Mouse (Mus musculus) neural tube, embryonic 13.5 days (tissue): ENCODE measurements around the gene Mrpl45. TPM values are rescaled to one million over a fixed set of nuclear protein-coding genes. Genes with fewer than 3 reads are reported as not detected.
"Not testable (repeated sequence)": the region's sequence is repeated elsewhere in the genome, so short reads cannot be mapped to it uniquely, and the experiment has no call there.

Source experiments
- ATAC-seq: fragments of 200-750 bp; cut with Nextera tagmentation; 2 replicates; pipeline ENCODE4 v1.8.0; 2017; ENCODE audit warnings: low read depth, mild to moderate bottlenecking, moderate TSS enrichment, moderate library complexity
- H3K27ac ChIP-seq: fragments of 300-500 bp; sonication (generic); replicated peaks from 2 replicates; pipeline ENCODE4 v1.5.1; 2015; ENCODE audit warnings: moderate library complexity, mild to moderate bottlenecking, inconsistent platforms
- H3K27me3 ChIP-seq: fragments of 300-500 bp; sonication (generic); 2 replicates; pipeline ENCODE4 v1.6.1; 2015; ENCODE audit warnings: mild to moderate bottlenecking, inconsistent platforms
- H3K36me3 ChIP-seq: fragments of 300-500 bp; sonication (generic); 2 replicates; pipeline ENCODE4 v1.6.1; 2015; ENCODE audit warnings: mild to moderate bottlenecking, inconsistent platforms
- H3K4me1 ChIP-seq: fragments of 300-500 bp; sonication (generic); replicated peaks from 2 replicates; pipeline ENCODE4 v1.6.1; 2015; ENCODE audit warnings: inconsistent platforms
- H3K4me2 ChIP-seq: fragments of 300-500 bp; sonication (generic); 2 replicates; pipeline ENCODE4 v1.6.1; 2015; ENCODE audit warnings: inconsistent platforms, mild to moderate bottlenecking, moderate library complexity
- H3K4me3 ChIP-seq: fragments of 300-500 bp; sonication (generic); 2 replicates; pipeline ENCODE4 v1.5.1; 2015; ENCODE audit warnings: mild to moderate bottlenecking, inconsistent platforms
- H3K9ac ChIP-seq: fragments of 300-500 bp; sonication (generic); 2 replicates; pipeline ENCODE4 v1.6.1; 2015; ENCODE audit warnings: moderate library complexity, mild to moderate bottlenecking, inconsistent platforms
- H3K9me3 ChIP-seq: fragments of 300-500 bp; sonication (generic); 2 replicates; pipeline ENCODE4 v1.6.1; 2016; ENCODE audit warnings: inconsistent platforms
- WGBS: fragments of 180-500 bp; shearing (Covaris S2); methylation state at CpG from one replicate; pipeline ENCODE4 v1.1.7; 2015; 5-methylcytosine and 5-hydroxymethylcytosine counted together
- polyA plus RNA-seq: library from polyadenylated mRNA; unstranded; fragments of >200 nt; fragmentation: Nextera tagmentation; extraction: Ambion mirVana; gene quantifications from 2 replicates; pipeline ENCODE4 v1.2.1, GENCODE M21; 2015

Mrpl45 gene
- polyA plus RNA-seq, 1 experiment from 2014 or later = 43.8 TPM

DNA sequence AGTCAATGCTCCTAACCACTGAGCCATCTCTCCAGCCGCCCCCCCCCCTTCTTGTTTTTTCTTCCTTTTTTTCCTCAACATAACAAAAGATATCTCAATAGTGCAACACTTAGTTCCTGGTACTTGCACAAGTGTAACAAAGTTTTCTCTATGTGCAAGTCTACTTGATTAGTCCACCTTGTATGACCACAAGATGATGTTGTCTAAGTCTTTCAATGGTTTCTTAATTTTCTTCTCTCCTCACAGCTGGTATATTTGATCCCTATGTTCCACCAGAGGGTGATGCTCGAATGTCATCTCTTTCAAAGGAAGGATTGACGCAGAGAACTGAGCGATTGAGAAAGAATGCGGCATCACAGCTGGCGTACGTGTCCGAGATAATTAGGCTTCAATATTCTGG is 5.7 kb downstream of the Mrpl45 start:
- H3K4me1 ChIP-seq = peaks cover 7% of the 10 kb centered on the region

DNA sequence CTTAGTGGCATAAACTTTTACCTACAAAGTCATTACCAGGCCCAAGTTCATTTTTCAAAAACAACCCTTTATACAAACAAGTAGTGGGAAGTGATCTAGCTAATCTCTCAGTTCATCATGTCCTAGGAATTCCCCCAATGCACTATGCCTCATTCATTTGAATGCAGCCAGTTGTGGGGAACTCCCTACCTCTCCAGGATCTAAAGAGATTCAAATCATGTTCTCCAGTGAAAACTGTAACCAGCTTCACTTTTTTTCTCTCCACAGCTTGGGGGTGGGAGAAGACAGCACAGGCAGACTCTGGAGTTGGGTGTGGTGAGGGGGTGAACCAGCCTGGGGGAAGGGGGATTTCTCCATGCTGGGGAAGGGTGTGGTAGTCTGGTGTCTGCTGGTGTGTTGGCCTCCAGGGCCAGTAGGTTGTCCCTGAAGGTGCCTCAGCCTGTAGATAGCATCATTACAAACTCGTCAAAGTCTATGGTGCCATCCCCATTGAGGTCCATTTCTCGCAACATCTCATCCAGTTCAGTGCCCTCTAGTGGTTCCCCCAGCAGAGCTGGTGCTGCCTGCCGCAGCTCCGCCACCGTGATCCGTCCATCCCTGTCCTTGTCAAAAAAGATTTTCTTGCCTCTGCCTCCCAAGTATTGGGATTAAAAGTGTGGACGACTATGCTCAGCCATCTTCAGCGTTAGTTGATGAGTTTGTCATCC is 6.5 kb downstream of the Mrpl45 start:
- not testable (repeated sequence) for ATAC-seq

More for the DNA sequence above, 5.7 kb downstream of the Mrpl45 start:
- no peak overlapping the region for H3K4me3 ChIP-seq
- H3K9ac ChIP-seq = no peak overlapping the region
- no peak overlapping the region for H3K27ac ChIP-seq
- no peaks in the 10 kb centered on the region for H3K9me3 ChIP-seq
- H3K27me3 ChIP-seq = no peaks in the 10 kb centered on the region
- WGBS = 96% methylated on average over 8 of the region's 8 CpGs
- no peak overlapping the region for H3K4me2 ChIP-seq
- no peak for ATAC-seq
- H3K36me3 ChIP-seq = peaks cover 44% of the 10 kb centered on the region

DNA sequence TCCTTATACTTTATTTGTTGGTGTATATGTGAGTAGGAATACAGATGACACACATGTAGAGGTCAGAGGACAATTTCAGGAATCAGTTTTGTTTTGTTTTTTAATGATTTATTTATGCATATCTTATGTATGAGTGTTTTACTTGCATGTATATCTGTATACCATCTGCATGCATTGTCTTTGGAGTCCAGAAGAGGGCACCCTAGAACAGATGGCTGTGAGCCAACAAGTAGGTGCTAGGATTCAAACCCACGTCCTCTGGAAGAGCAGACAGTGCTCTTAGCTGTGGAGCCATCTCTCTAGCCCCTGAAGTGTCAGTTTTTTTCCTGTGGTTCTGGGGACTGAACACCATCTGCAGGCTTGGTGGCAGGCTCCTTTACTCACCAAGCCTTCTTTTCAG is 9.7 kb downstream of the Mrpl45 start:
- H3K9me3 ChIP-seq = no peaks in the 10 kb centered on the region
- H3K27ac ChIP-seq = no peak overlapping the region
- WGBS = 74% methylated on average over 1 of the region's 1 CpGs
- no peak for ATAC-seq
- no peaks in the 10 kb centered on the region for H3K4me1 ChIP-seq
- H3K4me2 ChIP-seq = no peak overlapping the region
- no peak overlapping the region for H3K9ac ChIP-seq
- H3K36me3 ChIP-seq = peaks cover 72% of the 10 kb centered on the region
- H3K4me3 ChIP-seq = no peak overlapping the region
- no peaks in the 10 kb centered on the region for H3K27me3 ChIP-seq

More for the DNA sequence above, 6.5 kb downstream of the Mrpl45 start:
- not testable (repeated sequence) for H3K4me3 ChIP-seq, H3K27me3 ChIP-seq, H3K4me1 ChIP-seq, H3K4me2 ChIP-seq, H3K9ac ChIP-seq, H3K27ac ChIP-seq, H3K9me3 ChIP-seq
- 81% methylated on average over 8 of the region's 8 CpGs for WGBS
- H3K36me3 ChIP-seq = peaks cover 53% of the 10 kb centered on the region

DNA sequence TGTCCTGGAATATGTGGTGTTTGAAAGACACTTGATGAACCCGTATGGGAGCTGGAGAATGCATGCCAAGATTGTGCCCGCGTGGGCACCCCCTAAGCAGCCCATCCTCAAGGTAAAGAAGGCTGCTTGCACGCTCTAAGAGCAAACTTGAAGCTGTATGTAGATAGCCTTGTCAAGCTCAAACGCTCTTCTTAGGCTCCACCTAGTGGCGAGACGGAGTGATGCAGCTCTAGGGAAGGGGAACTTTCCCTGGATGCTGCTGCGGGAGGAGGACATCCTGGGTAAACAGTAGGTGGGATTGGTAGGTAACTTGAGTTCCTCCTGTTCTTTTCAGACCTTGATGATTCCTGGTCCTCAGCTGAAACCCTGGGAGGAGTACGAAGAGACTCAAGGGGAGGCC is 12.6 kb downstream of the Mrpl45 start:
- no peaks in the 10 kb centered on the region for H3K9me3 ChIP-seq
- no peaks in the 10 kb centered on the region for H3K27me3 ChIP-seq
- no peak for ATAC-seq
- H3K27ac ChIP-seq = no peak overlapping the region
- H3K4me3 ChIP-seq = no peak overlapping the region
- H3K36me3 ChIP-seq = peaks cover 61% of the 10 kb centered on the region
- H3K4me2 ChIP-seq = no peak overlapping the region
- 0 out of 2 replicates have a peak, but pooled peaks cover 14% of the 10 kb centered on the region for H3K4me1 ChIP-seq
- 27% methylated on average over 9 of the region's 9 CpGs for WGBS
- no peak overlapping the region for H3K9ac ChIP-seq

- 93% methylated on average over 1 of the region's 1 CpGs for WGBS
These were observed 14.8 kb downstream of the Mrpl45 start for GRCm38 (mm10) chr11:97330315-97330714.

DNA sequence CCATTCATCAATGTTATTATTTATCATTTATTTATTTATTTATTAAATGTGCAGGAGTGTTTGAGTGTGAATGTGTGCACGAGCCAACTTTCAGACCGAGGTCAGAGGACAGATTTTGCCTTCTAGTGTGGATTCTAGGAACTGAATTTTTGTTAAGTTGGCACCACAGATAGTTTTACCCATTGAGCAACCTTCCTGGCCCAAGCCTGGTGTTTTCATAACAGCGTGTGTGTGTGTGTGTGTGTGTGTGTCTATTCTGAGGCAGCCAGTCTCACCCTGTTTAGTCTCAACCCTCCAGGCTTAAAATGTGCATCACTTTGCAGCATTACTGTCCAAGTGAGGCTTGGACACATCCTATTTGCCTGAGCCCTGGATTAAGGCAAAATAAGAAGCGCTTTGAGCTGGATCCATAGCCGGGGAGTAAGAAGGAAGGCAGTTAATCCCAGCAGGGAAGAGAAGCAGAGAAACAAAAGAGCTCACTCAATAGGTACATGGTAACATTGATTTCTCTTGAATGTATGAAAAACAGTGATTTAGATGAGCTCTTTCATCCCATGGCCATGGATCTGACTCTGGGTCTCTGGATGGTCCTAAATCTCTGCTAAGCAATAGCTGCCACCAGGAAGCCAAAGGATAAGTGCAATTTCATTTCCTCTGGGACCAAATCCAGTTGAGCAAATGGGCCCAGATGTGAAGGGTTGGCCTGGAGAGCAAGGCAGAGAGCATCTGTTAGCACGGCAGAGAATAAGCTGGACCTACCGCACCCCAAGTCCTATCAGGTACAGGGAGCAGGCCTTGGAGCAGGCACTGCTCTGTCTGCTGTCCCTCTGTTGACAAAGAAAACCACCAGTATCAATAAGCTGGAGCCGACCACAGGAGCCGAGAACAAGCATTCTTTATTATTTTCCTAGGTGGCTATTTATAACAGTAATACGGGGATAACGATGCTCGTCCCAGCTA is 16.0 kb downstream of the Mrpl45 start:
- H3K36me3 ChIP-seq = peaks cover 34% of the 10 kb centered on the region
- ATAC-seq = no peak
- H3K4me3 ChIP-seq = no peak overlapping the region
- WGBS = 71% methylated on average over 12 of the region's 12 CpGs
- no peaks in the 10 kb centered on the region for H3K9me3 ChIP-seq
- 0 out of 2 replicates have a peak, but pooled peaks cover 14% of the 10 kb centered on the region for H3K4me1 ChIP-seq
- no peaks in the 10 kb centered on the region for H3K27me3 ChIP-seq
- 0 out of 2 replicates have a peak overlapping the region, but pooled peaks have one; percentile 2 for H3K9ac ChIP-seq
- H3K4me2 ChIP-seq = no peak overlapping the region
- H3K27ac ChIP-seq = no peak overlapping the region

More at GRCm38 (mm10) chr11:97330315-97330714, 14.8 kb downstream of the Mrpl45 start:
- no peaks in the 10 kb centered on the region for H3K9me3 ChIP-seq
- no peak overlapping the region for H3K4me3 ChIP-seq
- H3K36me3 ChIP-seq = peaks cover 46% of the 10 kb centered on the region
- H3K27me3 ChIP-seq = no peaks in the 10 kb centered on the region
- no peak for ATAC-seq
- no peak overlapping the region for H3K27ac ChIP-seq
- no peak overlapping the region for H3K4me2 ChIP-seq
- no peak overlapping the region for H3K9ac ChIP-seq
- 0 out of 2 replicates have a peak, but pooled peaks cover 14% of the 10 kb centered on the region for H3K4me1 ChIP-seq

DNA sequence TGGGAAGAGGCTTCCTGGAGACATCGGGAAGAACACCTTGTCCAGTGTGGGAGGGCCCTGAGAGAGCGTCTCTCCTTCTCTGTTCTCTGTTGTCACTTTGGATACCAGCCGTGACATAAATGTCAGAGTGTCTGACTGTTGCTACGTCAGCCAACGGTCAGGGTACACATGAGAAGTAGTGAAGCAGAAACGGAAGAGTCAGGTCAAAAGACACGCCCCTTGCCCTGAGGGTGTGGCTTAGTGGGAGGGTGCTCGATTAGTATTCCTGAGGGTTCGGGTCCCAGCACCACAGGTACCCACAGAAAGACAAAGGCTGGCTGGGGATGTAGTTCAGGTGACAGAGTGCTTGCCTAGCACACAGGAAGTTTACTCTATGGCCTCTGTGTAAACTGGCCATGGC is 17.5 kb downstream of the Mrpl45 start:
- Histone ChIP-seq H3K4me3 (no peak overlapping the region), H3K27me3 (0 out of 2 replicates have a peak, but pooled peaks cover 2% of the 10 kb centered on the region), H3K27ac (no peak overlapping the region), H3K9ac (no peak overlapping the region), H3K36me3 (peaks cover 25% of the 10 kb centered on the region), H3K4me2 (no peak overlapping the region), H3K4me1 (0 out of 2 replicates have a peak, but pooled peaks cover 15% of the 10 kb centered on the region), H3K9me3 (no peaks in the 10 kb centered on the region)
- ATAC-seq = no peak
- 49% methylated on average over 9 of the region's 9 CpGs for WGBS

GRCm38 (mm10) chr11:97333896-97334295 is 18.4 kb downstream of the Mrpl45 start:
- H3K27ac ChIP-seq = no peak overlapping the region
- no peak overlapping the region for H3K9ac ChIP-seq
- 66% methylated on average over 1 of the region's 1 CpGs for WGBS
- peaks cover 24% of the 10 kb centered on the region for H3K4me1 ChIP-seq
- H3K4me3 ChIP-seq = no peak overlapping the region
- no peak for ATAC-seq
- no peaks in the 10 kb centered on the region for H3K9me3 ChIP-seq
- H3K27me3 ChIP-seq = 0 out of 2 replicates have a peak, but pooled peaks cover 3% of the 10 kb centered on the region
- H3K36me3 ChIP-seq = peaks cover 18% of the 10 kb centered on the region
- H3K4me2 ChIP-seq = no peak overlapping the region

GRCm38 (mm10) chr11:97334400-97334799 is 18.9 kb downstream of the Mrpl45 start:
- Histone ChIP-seq H3K9ac (no peak overlapping the region), H3K4me2 (no peak overlapping the region), H3K27ac (no peak overlapping the region), H3K27me3 (0 out of 2 replicates have a peak, but pooled peaks cover 3% of the 10 kb centered on the region), H3K9me3 (no peaks in the 10 kb centered on the region), H3K4me3 (no peak overlapping the region), H3K4me1 (peaks cover 26% of the 10 kb centered on the region), H3K36me3 (peaks cover 13% of the 10 kb centered on the region)
- WGBS = 91% methylated on average over 9 of the region's 9 CpGs
- no peak for ATAC-seq

DNA sequence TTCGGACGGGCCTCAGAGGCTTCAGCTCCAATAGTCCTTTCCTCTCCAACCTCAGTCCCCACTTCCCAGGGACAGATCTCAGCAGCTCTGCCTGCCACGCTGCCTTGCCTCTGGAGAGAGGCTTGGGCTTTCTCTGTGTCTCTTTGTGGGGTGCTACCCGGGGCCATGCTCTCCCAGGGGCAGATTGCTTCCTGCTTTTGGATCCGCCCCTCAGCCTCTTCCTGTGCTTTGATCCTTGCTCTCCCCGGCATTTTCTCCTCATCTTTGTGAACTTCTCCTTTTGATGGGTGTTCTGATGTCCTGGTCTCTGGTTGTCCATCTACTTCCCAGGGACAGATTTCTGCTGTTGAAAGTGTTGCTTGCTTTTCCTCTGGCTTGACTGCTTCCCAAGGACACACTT is 20.7 kb downstream of the Mrpl45 start:
- ATAC-seq = no peak
- Histone ChIP-seq H3K27me3 (0 out of 2 replicates have a peak, but pooled peaks cover 3% of the 10 kb centered on the region), H3K27ac (no peak overlapping the region), H3K9me3 (no peaks in the 10 kb centered on the region), H3K36me3 (no peaks in the 10 kb centered on the region), H3K4me3 (no peak overlapping the region), H3K4me2 (no peak overlapping the region), H3K4me1 (peaks cover 25% of the 10 kb centered on the region), H3K9ac (no peak overlapping the region)
- WGBS = 53% methylated on average over 6 of the region's 6 CpGs

- Histone ChIP-seq H3K9ac (no peak overlapping the region), H3K36me3 (no peaks in the 10 kb centered on the region), H3K9me3 (no peaks in the 10 kb centered on the region), H3K4me1 (peaks cover 19% of the 10 kb centered on the region), H3K27me3 (0 out of 2 replicates have a peak, but pooled peaks cover 3% of the 10 kb centered on the region), H3K4me2 (no peak overlapping the region), H3K4me3 (no peak overlapping the region), H3K27ac (no peak overlapping the region)
- no peak for ATAC-seq
- WGBS = 73% methylated on average over 14 of the region's 14 CpGs
These were observed 21.3 kb downstream of the Mrpl45 start for GRCm38 (mm10) chr11:97336751-97337345.
